Mouse (Mus musculus) kidney, embryonic 16.5 days (tissue): ENCODE measurements around the gene Pi4ka. TPM values are rescaled to one million over a fixed set of nuclear protein-coding genes. Genes with fewer than 3 reads are reported as not detected.
A peak's percentile ranks its signal among the peaks of the same experiment; 100 is the strongest.

ENCODE experiments used
- ATAC-seq: fragments of 200-750 bp; cut with Nextera tagmentation; 2 replicates; pipeline ENCODE4 v1.8.0; 2017; ENCODE audit warnings: moderate TSS enrichment; ENCODE audit not compliant: low FRiP score, low TSS enrichment
- H3K27ac ChIP-seq: fragments of 300-500 bp; sonication (generic); 2 replicates; pipeline ENCODE4 v1.5.1; 2014; ENCODE audit warnings: low read length
- H3K27me3 ChIP-seq: fragments of 300-500 bp; sonication (generic); 2 replicates; pipeline ENCODE4 v1.6.1; 2014; ENCODE audit warnings: low read length, control low read depth, mixed read lengths; ENCODE audit not compliant: insufficient read depth
- H3K36me3 ChIP-seq: fragments of 300-500 bp; sonication (generic); 2 replicates; pipeline ENCODE4 v1.6.1; 2014; ENCODE audit warnings: low read length, control low read depth, mixed read lengths; ENCODE audit not compliant: insufficient read depth
- H3K4me1 ChIP-seq: fragments of 300-500 bp; sonication (generic); 2 replicates; pipeline ENCODE4 v1.6.1; 2014; ENCODE audit warnings: low read length, control low read depth, mixed read lengths; ENCODE audit not compliant: insufficient read depth
- H3K4me2 ChIP-seq: fragments of 300-500 bp; sonication (generic); replicated peaks from 2 replicates; pipeline ENCODE4 v1.6.1; 2014; ENCODE audit warnings: low read depth, low read length
- H3K4me3 ChIP-seq: fragments of 300-500 bp; sonication (generic); 2 replicates; pipeline ENCODE4 v1.5.1; 2014; ENCODE audit warnings: mild to moderate bottlenecking, low read length
- H3K9ac ChIP-seq: fragments of 300-500 bp; sonication (generic); replicated peaks from 2 replicates; pipeline ENCODE4 v1.6.1; 2014; ENCODE audit warnings: low read length
- H3K9me3 ChIP-seq: fragments of 300-500 bp; sonication (generic); 2 replicates; pipeline ENCODE4 v1.6.1; 2016; ENCODE audit warnings: low read length, control low read depth
- WGBS: fragments of 180-500 bp; shearing (Covaris S2); extraction: QIAGEN DNeasy Blood & Tissue Kit; methylation state at CpG from one replicate; pipeline ENCODE4 v1.1.7; 2014; 5-methylcytosine and 5-hydroxymethylcytosine counted together
- polyA plus RNA-seq: library from polyadenylated mRNA; unstranded; fragments of >200 nt; fragmentation: Nextera tagmentation; extraction: Ambion mirVana; gene quantifications from 2 replicates; pipeline ENCODE4 v1.2.1, GENCODE M21; 2015

Gene Pi4ka
- polyA plus RNA-seq, 1 experiment from 2014 or later: 39.1 TPM

- H3K27ac ChIP-seq: no peak overlapping the region
- peaks cover 17% of the 10 kb centered on the region for H3K4me1 ChIP-seq
- no peak overlapping the region for H3K4me3 ChIP-seq
- peaks cover 54% of the 10 kb centered on the region for H3K36me3 ChIP-seq
- H3K9me3 ChIP-seq: no peaks in the 10 kb centered on the region
- no peak overlapping the region for H3K4me2 ChIP-seq
- ATAC-seq: no peak
- H3K27me3 ChIP-seq: peaks cover 22% of the 10 kb centered on the region
- H3K9ac ChIP-seq: no peak overlapping the region
- 89% methylated on average over 11 of the region's 11 CpGs for WGBS
Measured at GRCm38 (mm10) chr16:17280471-17280870, 125.6 kb downstream of the Pi4ka start.

- Histone ChIP-seq H3K9me3 (no peaks in the 10 kb centered on the region), H3K9ac (peak overlapping the region; percentile 50), H3K27me3 (peaks cover 22% of the 10 kb centered on the region), H3K4me2 (peak overlapping the region; percentile 99), H3K4me3 (peak overlapping the region; percentile 74), H3K27ac (no peak overlapping the region), H3K36me3 (peaks cover 30% of the 10 kb centered on the region), H3K4me1 (peaks cover 17% of the 10 kb centered on the region)
- 2% methylated on average over 61 of the region's 61 CpGs for WGBS
- ATAC-seq: peak; percentile 29; the same call in 1 of the 2 replicates
Measured at GRCm38 (mm10) chr16:17277342-17278211, 128.5 kb downstream of the Pi4ka start.

DNA sequence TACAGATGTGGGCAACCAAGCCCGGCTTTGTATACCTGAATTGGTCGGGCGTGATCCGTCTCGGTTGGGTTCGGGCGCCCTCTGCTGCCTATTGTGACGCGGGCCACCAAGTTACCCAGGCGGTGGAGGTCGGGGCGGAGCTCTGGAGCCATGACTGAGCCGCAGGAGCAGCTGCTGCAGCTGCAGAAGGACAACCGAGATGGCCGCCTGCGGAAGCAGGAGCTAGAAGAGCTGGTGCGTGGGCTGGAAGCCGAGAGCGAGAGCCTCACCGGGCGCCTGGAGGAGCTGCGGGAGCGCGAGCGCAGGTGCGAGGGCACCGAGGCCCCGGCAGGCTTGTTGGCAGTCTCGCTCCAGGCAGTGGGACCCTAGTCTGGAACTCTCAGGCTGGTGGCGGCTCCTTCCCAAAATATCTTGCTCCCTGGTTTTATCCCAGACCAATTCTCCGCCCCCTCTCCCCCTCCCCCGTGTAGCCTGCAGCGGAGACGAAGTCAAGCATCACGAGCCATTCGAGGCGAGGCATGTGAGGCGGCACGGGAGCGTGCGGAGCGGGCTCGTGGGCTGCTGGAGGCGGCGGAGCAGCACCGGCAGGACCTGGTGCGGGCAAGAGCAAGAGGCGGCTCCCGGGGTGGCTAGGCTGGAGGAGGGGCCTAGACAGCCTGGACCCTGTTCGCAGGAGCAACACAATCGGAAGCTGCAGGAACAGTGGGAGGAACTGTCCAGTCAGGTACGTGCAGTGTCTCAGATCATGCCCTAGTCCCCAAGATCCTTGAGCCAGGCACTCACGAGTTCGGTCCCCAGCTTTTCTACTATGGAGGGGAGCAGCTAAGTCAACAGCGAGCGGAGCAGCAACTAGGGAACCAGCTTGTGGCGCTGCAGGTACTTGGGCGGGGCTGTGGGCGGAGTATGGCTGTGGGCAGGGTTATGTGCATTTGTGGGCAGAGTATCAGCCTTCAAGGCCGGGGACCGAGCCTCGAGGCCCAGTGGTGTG lies 129.7 kb downstream of the Pi4ka start:
- Histone ChIP-seq H3K36me3 (peaks cover 20% of the 10 kb centered on the region; the same call in 1 of the 2 replicates), H3K9me3 (no peaks in the 10 kb centered on the region), H3K27me3 (peaks cover 22% of the 10 kb centered on the region), H3K9ac (peak overlapping the region; percentile 73), H3K4me1 (peaks cover 17% of the 10 kb centered on the region), H3K27ac (peak overlapping the region; percentile 85), H3K4me2 (peak overlapping the region; percentile 99), H3K4me3 (peak overlapping the region; percentile 74)
- WGBS: under 1% methylated on average over 62 of the region's 62 CpGs
- ATAC-seq: peak; percentile 92

DNA sequence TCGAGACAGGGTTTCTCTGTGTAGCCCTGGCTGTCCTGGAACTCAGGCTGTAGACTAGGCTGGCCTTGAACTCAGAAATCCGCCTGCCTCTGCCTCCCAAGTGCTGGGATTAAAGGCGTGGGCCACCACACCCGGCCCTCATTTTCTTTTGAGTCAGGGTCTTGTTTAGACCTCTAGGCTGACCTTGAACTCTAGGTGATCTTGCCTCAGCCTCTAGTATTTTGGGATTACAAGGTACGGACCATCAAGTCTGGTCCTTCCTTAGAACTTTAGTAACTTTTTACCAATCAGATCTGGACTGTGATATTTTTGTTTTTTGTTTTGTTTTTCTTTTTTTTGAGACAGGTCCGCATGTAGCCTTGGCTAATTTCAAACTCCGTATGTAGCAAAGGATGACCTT lies 130.4 kb downstream of the Pi4ka start, which contains the start of gene Tmem191c:
Gene Tmem191c (plus strand): TSS at position 357 of the 400 bp plus-strand sequence.
- no peak for ATAC-seq
- Histone ChIP-seq H3K9ac (peak within 1 kb of the TSS; percentile 73), H3K4me3 (peak within 1 kb of the TSS; percentile 74), H3K27ac (peak within 1 kb of the TSS; percentile 85), H3K36me3 (peaks cover 15% of the 10 kb centered on the region; the same call in 1 of the 2 replicates), H3K27me3 (peaks cover 22% of the 10 kb centered on the region), H3K4me1 (peaks cover 17% of the 10 kb centered on the region), H3K9me3 (peaks cover 4% of the 10 kb centered on the region), H3K4me2 (peak within 1 kb of the TSS; percentile 99)
- 61% methylated on average over 7 of the region's 7 CpGs for WGBS

- Histone ChIP-seq H3K27me3 (peaks cover 1% of the 10 kb centered on the region; the same call in 1 of the 2 replicates), H3K9me3 (peaks cover 5% of the 10 kb centered on the region), H3K4me2 (no peak overlapping the region), H3K27ac (no peak overlapping the region), H3K36me3 (no peaks in the 10 kb centered on the region), H3K9ac (no peak overlapping the region), H3K4me3 (no peak overlapping the region), H3K4me1 (peaks cover 2% of the 10 kb centered on the region)
- ATAC-seq: no peak
- WGBS: 64% methylated on average over 6 of the region's 6 CpGs
Measured at GRCm38 (mm10) chr16:17271856-17272255, 134.3 kb downstream of the Pi4ka start.

DNA sequence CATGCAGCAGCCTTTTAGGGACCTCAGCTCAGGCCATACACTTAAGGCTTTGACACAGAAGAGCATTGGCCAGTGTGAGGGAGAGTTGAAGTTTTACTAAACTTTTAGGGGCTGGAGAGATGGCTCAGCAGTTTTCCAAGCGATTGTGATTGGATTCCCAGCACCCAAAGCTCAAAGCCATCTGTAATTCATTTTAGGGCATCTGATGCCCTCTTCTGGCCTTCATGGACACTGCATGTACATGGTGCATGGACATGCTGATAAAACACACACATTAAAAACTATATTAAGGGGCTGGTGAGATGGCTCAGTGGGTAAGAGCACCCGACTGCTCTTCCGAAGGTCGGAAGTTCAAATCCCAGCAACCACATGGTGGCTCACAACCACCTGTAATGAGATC lies 135.0 kb downstream of the Pi4ka start:
- ATAC-seq: no peak

GRCm38 (mm10) chr16:17269872-17270271 lies 136.2 kb downstream of the Pi4ka start:
- H3K4me2 ChIP-seq: no peak overlapping the region

More for the DNA sequence above, 135.0 kb downstream of the Pi4ka start:
- Histone ChIP-seq H3K36me3 (no peaks in the 10 kb centered on the region), H3K27me3 (no peaks in the 10 kb centered on the region), H3K4me3 (no peak overlapping the region), H3K4me2 (no peak overlapping the region), H3K9me3 (peaks cover 5% of the 10 kb centered on the region), H3K9ac (no peak overlapping the region), H3K4me1 (no peaks in the 10 kb centered on the region), H3K27ac (no peak overlapping the region)
- 75% methylated on average over 4 of the region's 4 CpGs for WGBS

GRCm38 (mm10) chr16:17267937-17268336 lies 138.2 kb downstream of the Pi4ka start:
- no peaks in the 10 kb centered on the region for H3K27me3 ChIP-seq
- no peaks in the 10 kb centered on the region for H3K4me1 ChIP-seq
- no peak overlapping the region for H3K27ac ChIP-seq
- ATAC-seq: no peak
- H3K9me3 ChIP-seq: peaks cover 5% of the 10 kb centered on the region
- H3K9ac ChIP-seq: no peak overlapping the region
- H3K4me3 ChIP-seq: no peak overlapping the region
- H3K4me2 ChIP-seq: no peak overlapping the region
- no peaks in the 10 kb centered on the region for H3K36me3 ChIP-seq
- 69% methylated on average over 5 of the region's 5 CpGs for WGBS

More at GRCm38 (mm10) chr16:17269872-17270271, 136.2 kb downstream of the Pi4ka start:
- 91% methylated on average over 5 of the region's 5 CpGs for WGBS
- Histone ChIP-seq H3K36me3 (no peaks in the 10 kb centered on the region), H3K27ac (no peak overlapping the region), H3K9ac (no peak overlapping the region), H3K9me3 (peaks cover 5% of the 10 kb centered on the region), H3K27me3 (no peaks in the 10 kb centered on the region), H3K4me3 (no peak overlapping the region), H3K4me1 (no peaks in the 10 kb centered on the region)
- no peak for ATAC-seq

- Histone ChIP-seq H3K4me2 (no peak overlapping the region), H3K4me1 (no peaks in the 10 kb centered on the region), H3K9me3 (peaks cover 5% of the 10 kb centered on the region), H3K27ac (no peak overlapping the region), H3K27me3 (no peaks in the 10 kb centered on the region), H3K36me3 (no peaks in the 10 kb centered on the region), H3K9ac (no peak overlapping the region), H3K4me3 (no peak overlapping the region)
- ATAC-seq: no peak
- 63% methylated on average over 3 of the region's 3 CpGs for WGBS
Measured at GRCm38 (mm10) chr16:17266113-17266512, 140.0 kb downstream of the Pi4ka start.
